Mouse (Mus musculus) liver, adult 10 weeks (tissue): Measurements from ENCODE around the gene Olfr1504. TPM values are rescaled to one million over a fixed set of nuclear protein-coding genes. Genes with fewer than 3 reads are reported as not detected.

ENCODE experiments used
- polyA plus RNA-seq: library from polyadenylated mRNA; stranded (reverse); fragments of 350-450 nt; fragmentation: Illumina TruSeq; extraction: RNeasy Lipid Tissue Mini Kit (QIAGEN cat#74804); gene quantifications from one replicate; pipeline ENCODE4 v1.2.3, GENCODE M21; 2014; ENCODE audit warnings: low read depth, low replicate concordance

Olfr1504 gene
- polyA plus RNA-seq: not detected

DNA sequence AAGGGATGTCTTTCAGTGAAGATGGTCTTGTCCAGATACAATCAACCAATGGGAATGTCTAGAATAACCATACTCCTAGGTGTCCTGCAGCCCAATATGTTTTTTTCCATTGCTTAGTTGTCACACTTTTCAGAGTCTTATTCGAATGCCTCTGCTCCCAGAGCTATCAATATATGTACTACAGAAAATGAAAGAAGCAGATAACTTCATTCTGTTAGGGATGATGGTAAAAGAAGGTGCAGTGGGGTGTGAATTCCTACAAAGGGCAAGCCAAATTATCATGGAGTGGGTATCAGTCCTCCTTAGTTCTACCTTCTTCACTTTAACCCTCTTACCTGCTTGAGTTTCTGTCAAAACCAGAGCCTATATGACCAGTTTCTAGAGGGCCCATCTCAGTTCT is at the start of gene Olfr1504:
Gene Olfr1504, minus strand, starts transcription at position 101 of the 400 bp plus-strand sequence.

GRCm38 (mm10) chr19:13913230-13913629 is 15.5 kb upstream of the Olfr1504 start, which contains the start of gene Olfr1505:
Olfr1505 (plus strand) TSS chr19:13913530.

GRCm38 (mm10) chr19:13861495-13861894 is 36.2 kb downstream of the Olfr1504 start, which contains the start of gene Olfr1502:
Olfr1502 (plus strand) TSS chr19:13861795.

DNA sequence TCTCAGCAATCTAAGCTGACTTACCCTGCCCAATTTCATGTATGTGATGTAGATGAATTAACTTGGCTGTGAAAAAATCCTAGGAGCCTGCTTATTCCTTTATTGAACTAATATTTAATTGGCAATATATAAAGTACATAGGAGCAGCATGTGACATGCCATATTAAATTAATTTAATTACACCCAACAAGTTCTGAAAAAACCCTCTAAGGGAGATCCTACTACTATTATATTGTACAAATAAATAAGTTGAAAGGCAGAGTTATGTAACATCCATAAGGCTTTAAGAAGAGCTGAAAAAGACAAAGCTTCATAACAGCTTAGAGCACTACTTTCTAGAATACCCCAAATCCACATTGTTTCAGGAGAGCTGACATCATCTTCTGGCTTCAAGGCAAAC is 47.1 kb downstream of the Olfr1504 start, which contains the start of gene Olfr1501:
Gene Olfr1501, minus strand, starts transcription at position 101 of the 400 bp plus-strand sequence.

Other genes with a start within 250 kb of the Olfr1504 start
- not detected for gene Olfr1490, start 246.8 kb downstream of the Olfr1504 start, polyA plus RNA-seq
- gene Olfr1491, start 200.7 kb downstream of the Olfr1504 start, polyA plus RNA-seq: not detected
- not detected for gene Olfr1493-ps1, start 174.7 kb downstream of the Olfr1504 start, polyA plus RNA-seq
- not detected for gene Olfr1494, start 158.2 kb downstream of the Olfr1504 start, polyA plus RNA-seq
- gene Olfr1495, start 133.3 kb downstream of the Olfr1504 start, polyA plus RNA-seq: not detected
- not detected for gene Olfr1496, start 120.0 kb downstream of the Olfr1504 start, polyA plus RNA-seq
- not detected for gene Olfr1497, start 99.7 kb downstream of the Olfr1504 start, polyA plus RNA-seq
- not detected for gene Olfr1499, start 78.5 kb downstream of the Olfr1504 start, polyA plus RNA-seq
- gene Olfr1500, start 67.4 kb downstream of the Olfr1504 start, polyA plus RNA-seq: not detected
- not detected for gene Olfr1501, start 47.2 kb downstream of the Olfr1504 start, polyA plus RNA-seq
- gene Olfr1502, start 36.1 kb downstream of the Olfr1504 start, polyA plus RNA-seq: not detected
- gene Olfr1505, start 15.6 kb upstream of the Olfr1504 start, polyA plus RNA-seq: not detected